Mouse (Mus musculus): ENCODE data around the gene Ttc12. TPM values are rescaled to one million over a fixed set of nuclear protein-coding genes. Genes with fewer than 3 reads are reported as not detected.

Gene Ttc12
- total and polyA plus RNA-seq, 3 experiments = 0.44 to 0.67 (median 0.59) TPM

DNA sequence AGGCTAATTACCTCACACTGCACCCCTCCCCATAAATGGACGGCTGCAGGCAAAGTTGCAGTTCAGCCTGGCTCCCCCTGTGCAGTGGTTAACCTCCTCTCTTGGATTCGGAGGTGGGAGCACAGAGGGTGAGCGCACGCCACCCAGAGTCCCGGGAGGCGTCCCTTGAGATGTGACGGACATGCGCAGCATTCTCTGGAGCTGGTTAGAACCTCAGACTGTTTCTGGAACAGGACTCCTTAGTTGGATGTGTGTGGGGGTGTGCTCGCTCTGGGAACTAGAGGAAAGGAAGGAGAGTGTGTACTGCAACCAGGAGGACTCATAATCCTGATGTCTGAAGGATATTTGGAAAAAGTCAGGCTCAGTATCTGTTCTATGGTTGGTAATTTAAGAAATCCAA lies 38.7 kb upstream of the Ttc12 start:
- in situ Hi-C loops (cut with MboI; ENCODE audit: low pct_ligation_motif_present, low pct_unique_long_range_greater_than_20kb, low sequenced_read_pairs) = loop anchor here (25.0 kb wide), 1 partner anchor 1013 kb away; the partner anchor contains the start of gene Pts
- dilution Hi-C loops (cut with MboI; ENCODE audit: extremely low pct_ligation_motif_present, extremely low pct_unique_long_range_greater_than_20kb, low sequenced_read_pairs) = no loop called here
- Histone ChIP-seq H3K36me3 (replicated peaks in 1 of 2; ENCODE audit: control insufficient read depth in 1 of 2, insufficient read depth in 1 of 2, low read length in 1 of 2) (no peaks in the 10 kb centered on the region), H3K4me3 (replicated peaks in 1 of 3; ENCODE audit: low read depth in 2 of 3, low read length in 2 of 3, poor library complexity in 1 of 3) (no peak overlapping the region), H3K9ac (ENCODE audit: insufficient read depth, low read depth) (no peak overlapping the region), H3K9me3 (replicated peaks; ENCODE audit: low read length) (no peaks in the 10 kb centered on the region), H3K4me2 (ENCODE audit: insufficient read depth, low read depth, poor library complexity, severe bottlenecking) (no peak overlapping the region), H3K27me3 (replicated peaks) (peaks cover 8% of the 10 kb centered on the region), H3K27ac (ENCODE audit: insufficient read depth, low read depth) (no peak overlapping the region), H3K4me1 (ENCODE audit: control insufficient read depth in 1 of 2, insufficient read depth in 2 of 2) (peaks cover 0 to 13% of the 10 kb centered on the region in 2 experiments; a peak in 1 of 4 replicates), H3K79me2 (replicated peaks; ENCODE audit: control insufficient read depth, extremely low read depth, insufficient read depth, poor library complexity, severe bottlenecking) (no peaks in the 10 kb centered on the region)
- TF ChIP-seq ZKSCAN1 (IDR thresholded peaks at IDR 0.05; ENCODE audit: borderline replicate concordance, low read depth, low read length) (no peak), SIN3A (IDR thresholded peaks at IDR 0.05; ENCODE audit: low read length) (no peak), ELF1 (IDR thresholded peaks at IDR 0.05; ENCODE audit: low read depth, low read length) (no peak)
- no peak for DNase-seq (ENCODE audit: extremely low read depth)

DNA sequence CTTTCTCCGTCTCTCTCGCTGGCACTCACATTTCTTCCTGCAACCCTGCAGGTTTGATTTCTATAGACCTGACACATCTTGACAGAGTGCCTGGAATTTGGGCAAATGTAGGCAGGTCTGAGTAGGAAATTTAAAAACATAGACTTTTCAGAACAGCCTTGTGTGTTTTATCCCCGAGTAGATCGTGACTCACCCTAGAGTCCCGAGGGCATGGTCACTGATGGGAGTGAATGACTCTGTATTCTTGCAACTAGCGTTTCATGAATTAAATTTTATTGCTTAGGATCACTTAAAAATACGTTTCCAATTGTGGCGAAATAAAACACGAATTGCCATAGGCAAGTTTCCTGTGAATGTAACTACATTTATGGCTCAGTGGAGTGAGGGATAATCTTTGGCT lies 37.9 kb upstream of the Ttc12 start:
- in situ Hi-C loops (cut with MboI; ENCODE audit: low pct_ligation_motif_present, low pct_unique_long_range_greater_than_20kb, low sequenced_read_pairs) = no loop called here
- Histone ChIP-seq H3K4me2 (ENCODE audit: insufficient read depth, low read depth, poor library complexity, severe bottlenecking) (no peak overlapping the region), H3K79me2 (replicated peaks; ENCODE audit: control insufficient read depth, extremely low read depth, insufficient read depth, poor library complexity, severe bottlenecking) (no peaks in the 10 kb centered on the region), H3K9me3 (replicated peaks; ENCODE audit: low read length) (no peaks in the 10 kb centered on the region), H3K4me3 (replicated peaks in 1 of 3; ENCODE audit: low read depth in 2 of 3, low read length in 2 of 3, poor library complexity in 1 of 3) (no peak overlapping the region), H3K9ac (ENCODE audit: insufficient read depth, low read depth) (no peak overlapping the region), H3K27ac (ENCODE audit: insufficient read depth, low read depth) (no peak overlapping the region), H3K4me1 (ENCODE audit: control insufficient read depth in 1 of 2, insufficient read depth in 2 of 2) (peaks cover 0 to 15% of the 10 kb centered on the region in 2 experiments; a peak in 1 of 4 replicates), H3K27me3 (replicated peaks) (peaks cover 8% of the 10 kb centered on the region), H3K36me3 (replicated peaks in 1 of 2; ENCODE audit: control insufficient read depth in 1 of 2, insufficient read depth in 1 of 2, low read length in 1 of 2) (no peaks in the 10 kb centered on the region)
- TF ChIP-seq NRF1 (IDR thresholded peaks at IDR 0.05; ENCODE audit: low read depth, low read length) = no peak
- TF ChIP-seq E2F4 (IDR thresholded peaks at IDR 0.05; ENCODE audit: insufficient replicate concordance, low read depth, low read length) = no peak
- no peak for TF ChIP-seq CTCF (conservative IDR thresholded peaks at IDR 0.05 in 1 of 2, IDR thresholded peaks at IDR 0.05 in 1 of 2; ENCODE audit: low read depth in 2 of 2, low read length in 2 of 2)
- dilution Hi-C loops (cut with MboI; ENCODE audit: extremely low pct_ligation_motif_present, extremely low pct_unique_long_range_greater_than_20kb, low sequenced_read_pairs) = no loop called here
- no peak for DNase-seq (ENCODE audit: extremely low read depth)

DNA sequence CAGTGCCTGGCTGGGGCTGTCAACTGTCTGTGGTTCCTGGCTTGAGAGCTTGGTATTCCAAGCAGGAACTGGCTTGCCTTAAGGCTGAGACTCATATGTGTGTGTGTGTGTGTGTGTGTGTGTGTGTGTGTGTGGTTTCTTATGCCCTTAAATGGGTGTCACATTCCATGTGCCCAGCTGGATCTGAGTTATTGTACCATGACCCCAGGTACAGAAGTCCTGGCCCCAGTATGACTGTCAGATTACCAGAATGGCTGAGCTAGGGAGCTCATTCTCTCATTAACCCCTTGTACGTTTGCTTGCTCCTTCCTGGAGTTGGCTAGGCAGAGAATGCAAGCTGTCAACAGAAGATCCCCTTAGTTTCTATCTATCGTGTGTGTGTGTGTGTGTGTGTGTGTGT lies 28.3 kb upstream of the Ttc12 start:
- TF ChIP-seq ZKSCAN1 (IDR thresholded peaks at IDR 0.05; ENCODE audit: borderline replicate concordance, low read depth, low read length) (no peak), CHD1 (IDR thresholded peaks at IDR 0.05; ENCODE audit: low read depth, low read length) (no peak), NELFE (IDR thresholded peaks at IDR 0.05; ENCODE audit: low read depth, low read length) (no peak), RAD21 (IDR thresholded peaks at IDR 0.05; ENCODE audit: low read depth, low read length) (no peak), MYC (IDR thresholded peaks at IDR 0.05; ENCODE audit: low read depth, low read length) (no peak), RCOR1 (conservative IDR thresholded peaks at IDR 0.05; ENCODE audit: low read depth, low read length) (no peak), USF1 (IDR thresholded peaks at IDR 0.05; ENCODE audit: low read depth, low read length) (no peak), BHLHE40 (IDR thresholded peaks at IDR 0.05; ENCODE audit: low read depth, low read length) (no peak), POLR2A (IDR thresholded peaks at IDR 0.05; ENCODE audit: low read depth, low read length) (no peak), ELF1 (IDR thresholded peaks at IDR 0.05; ENCODE audit: low read depth, low read length) (no peak), MAZ (IDR thresholded peaks at IDR 0.05; ENCODE audit: low read depth, low read length) (no peak), MEF2A (IDR thresholded peaks at IDR 0.05; ENCODE audit: borderline replicate concordance, low read depth, low read length) (no peak), EP300 (IDR thresholded peaks at IDR 0.05; ENCODE audit: low read length) (no peak), GABPA (IDR thresholded peaks at IDR 0.05; ENCODE audit: insufficient replicate concordance, low read depth, low read length) (no peak), POLR2AphosphoS2 (IDR thresholded peaks at IDR 0.05; ENCODE audit: low read depth, low read length) (no peak), MAX (IDR thresholded peaks at IDR 0.05; ENCODE audit: low read length) (no peak), CHD2 (IDR thresholded peaks at IDR 0.05; ENCODE audit: low read length) (no peak), USF2 (conservative IDR thresholded peaks at IDR 0.05; ENCODE audit: low read depth, low read length) (no peak)
- no peaks in the 10 kb centered on the region for H3K27me3 ChIP-seq (replicated peaks)
- H3K9ac ChIP-seq (ENCODE audit: insufficient read depth, low read depth) = no peak overlapping the region
- dilution Hi-C loops (cut with MboI; ENCODE audit: extremely low pct_ligation_motif_present, extremely low pct_unique_long_range_greater_than_20kb, low sequenced_read_pairs) = no loop called here
- no peaks in the 10 kb centered on the region for H3K36me3 ChIP-seq (replicated peaks in 1 of 2; ENCODE audit: control insufficient read depth in 1 of 2, insufficient read depth in 1 of 2, low read length in 1 of 2)
- H3K4me3 ChIP-seq (replicated peaks in 1 of 3; ENCODE audit: low read depth in 2 of 3, low read length in 2 of 3, poor library complexity in 1 of 3) = no peak overlapping the region
- DNase-seq (ENCODE audit: extremely low read depth) = no peak
- H3K27ac ChIP-seq (ENCODE audit: insufficient read depth, low read depth) = no peak overlapping the region
- H3K79me2 ChIP-seq (replicated peaks; ENCODE audit: control insufficient read depth, extremely low read depth, insufficient read depth, poor library complexity, severe bottlenecking) = no peaks in the 10 kb centered on the region
- no peak overlapping the region for H3K4me2 ChIP-seq (ENCODE audit: insufficient read depth, low read depth, poor library complexity, severe bottlenecking)
- H3K9me3 ChIP-seq (replicated peaks; ENCODE audit: low read length) = no peaks in the 10 kb centered on the region
- H3K4me1 ChIP-seq (ENCODE audit: control insufficient read depth in 1 of 2, insufficient read depth in 2 of 2) = peaks cover 4 to 27% of the 10 kb centered on the region in 2 experiments
- in situ Hi-C loops (cut with MboI; ENCODE audit: low pct_ligation_motif_present, low pct_unique_long_range_greater_than_20kb, low sequenced_read_pairs) = no loop called here
